Mouse (Mus musculus): ENCODE measurements around the gene Trmt44. TPM values are rescaled to one million over a fixed set of nuclear protein-coding genes. Genes with fewer than 3 reads are reported as not detected.

Gene Trmt44
- total RNA-seq, 4 experiments from 2014 or later, result 6.1 to 11.2 (median 7.7) TPM

- no peak for DNase-seq
Observed at GRCm38 (mm10) chr5:35540555-35540954, 34.3 kb downstream of the Trmt44 start.

- DNase-seq, result no peak
Observed at GRCm38 (mm10) chr5:35539576-35539975, 35.3 kb downstream of the Trmt44 start.

- DNase-seq, result no peak
Observed at GRCm38 (mm10) chr5:35538022-35538421, 36.8 kb downstream of the Trmt44 start.

GRCm38 (mm10) chr5:35537474-35537873, 37.4 kb downstream of the Trmt44 start:
- DNase-seq, result no peak

GRCm38 (mm10) chr5:35536271-35536670, 38.6 kb downstream of the Trmt44 start:
- no peak for DNase-seq

GRCm38 (mm10) chr5:35531586-35531985, 43.3 kb downstream of the Trmt44 start:
- no peak for DNase-seq

GRCm38 (mm10) chr5:35530442-35530841, 44.4 kb downstream of the Trmt44 start:
- no peak for DNase-seq

- DNase-seq, result no peak
Observed at GRCm38 (mm10) chr5:35525469-35526123, 49.3 kb downstream of the Trmt44 start, which contains the start of gene Cpz. Gene Cpz (minus strand): TSS chr5:35525698.

- no peak for DNase-seq
Observed at GRCm38 (mm10) chr5:35524381-35524780, 50.5 kb downstream of the Trmt44 start.

GRCm38 (mm10) chr5:35523735-35524134, 51.1 kb downstream of the Trmt44 start:
- peak; percentile 22 for DNase-seq

- DNase-seq, result no peak
Observed at GRCm38 (mm10) chr5:35516781-35517180, 58.1 kb downstream of the Trmt44 start.

- no peak for DNase-seq
Observed at GRCm38 (mm10) chr5:35510589-35510988, 64.3 kb downstream of the Trmt44 start.

Other genes starting within 250 kb of the Trmt44 start
- gene Hmx1, start 186.0 kb downstream of the Trmt44 start, total RNA-seq (2022), result not detected
- gene Cpz, start 49.4 kb downstream of the Trmt44 start, total RNA-seq (2022), result 1 to 10 TPM in 1 of 4 experiments, under 1 TPM in 2, not detected in 1; 0.67 to 2.2 (median 0.91) TPM
- gene Acox3, start 8.0 kb upstream of the Trmt44 start, total RNA-seq (2022), result 10 to 100 TPM; 56.2 to 98.7 (median 78.5) TPM
- gene Htra3, start 104.7 kb upstream of the Trmt44 start, total RNA-seq (2022), result 100 to 1,000 TPM in 1 of 4 experiments, 10 to 100 TPM in 3; 21.3 to 114 (median 48.7) TPM
- gene Sh3tc1, start 164.9 kb upstream of the Trmt44 start, total RNA-seq (2022), result 10 to 100 TPM; 34.2 to 35.9 (median 35.1) TPM
- 10 to 100 TPM in 2 of 4 experiments, 1 to 10 TPM in 2; 4.4 to 21.5 (median 11.4) TPM for gene Ablim2, start 182.8 kb upstream of the Trmt44 start, total RNA-seq (2022)

All from adrenal gland, adult 8-10 months (tissue).